Mouse (Mus musculus) cerebellum, postnatal 14 days (tissue): ENCODE measurements around the gene Tmem223.
A peak's percentile ranks its signal among the peaks of the same experiment; 100 is the strongest.
"Not testable (repeated sequence)": the region's sequence is repeated elsewhere in the genome, so short reads cannot be mapped to it uniquely, and the experiment has no call there.

Experiments
- DNase-seq, 2 experiments: peaks; one replicate each; pipeline ENCODE4 v3.0.0; 2021; ENCODE audit warnings: mixed read lengths in 2 of 2

The Tmem223 gene

DNA sequence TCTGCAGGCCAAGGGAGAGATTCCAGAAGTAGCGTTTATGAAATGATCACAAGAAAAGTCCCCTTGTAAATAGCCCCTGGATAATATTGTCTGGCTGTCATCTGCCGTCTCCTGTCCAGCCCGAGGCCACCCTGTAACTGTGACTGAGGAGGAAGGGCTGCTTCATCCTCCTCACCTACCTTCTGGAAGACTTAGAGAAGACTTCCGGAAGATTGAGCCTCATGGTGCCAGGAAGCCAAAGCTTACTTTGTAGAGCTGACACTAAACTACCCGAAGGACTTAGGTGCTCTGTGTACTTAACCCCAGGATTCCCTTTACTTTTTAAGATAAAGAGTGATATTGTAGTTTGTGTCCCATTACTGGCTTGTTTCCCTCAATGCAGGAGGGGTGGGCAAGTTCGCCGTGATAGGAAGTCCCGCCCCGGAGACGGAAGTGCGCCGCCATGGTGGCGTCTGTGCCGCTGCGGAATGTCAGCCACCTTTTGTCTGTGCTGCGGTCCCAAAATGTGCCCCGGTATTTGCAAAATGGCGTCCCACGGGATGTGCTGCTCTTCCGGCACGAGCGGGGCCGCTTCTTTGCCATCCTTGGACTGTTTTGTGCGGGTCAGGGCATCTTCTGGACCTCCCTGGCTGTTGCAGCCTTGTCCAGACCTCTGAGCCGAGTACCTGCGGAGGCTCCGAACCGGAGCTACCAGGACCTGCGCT lies at the start of gene Tmem223:
Tmem223 (plus strand) TSS at position 430 of the 704 bp plus-strand sequence.
- DNase-seq: peak; percentile 88

DNA sequence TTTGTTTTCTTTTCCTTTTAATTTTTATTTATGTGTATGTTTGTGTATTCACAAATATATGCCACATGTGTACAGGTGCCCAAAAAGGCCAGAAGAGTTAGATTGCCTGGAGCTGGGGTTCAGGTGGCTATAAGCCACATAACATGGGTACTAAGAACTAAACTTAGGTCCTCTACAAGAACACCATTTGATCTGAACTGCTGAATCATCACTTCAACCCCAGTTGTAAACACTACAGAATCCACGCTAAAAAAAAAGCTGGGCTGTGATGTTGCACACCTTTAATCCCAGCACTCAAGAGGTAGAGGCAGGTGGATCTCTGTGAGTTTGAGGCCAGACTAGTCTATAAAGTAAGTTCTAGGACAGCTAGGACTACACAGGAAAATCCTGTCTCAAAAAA lies 49.4 kb upstream of the Tmem223 start:
- no peak for DNase-seq

DNA sequence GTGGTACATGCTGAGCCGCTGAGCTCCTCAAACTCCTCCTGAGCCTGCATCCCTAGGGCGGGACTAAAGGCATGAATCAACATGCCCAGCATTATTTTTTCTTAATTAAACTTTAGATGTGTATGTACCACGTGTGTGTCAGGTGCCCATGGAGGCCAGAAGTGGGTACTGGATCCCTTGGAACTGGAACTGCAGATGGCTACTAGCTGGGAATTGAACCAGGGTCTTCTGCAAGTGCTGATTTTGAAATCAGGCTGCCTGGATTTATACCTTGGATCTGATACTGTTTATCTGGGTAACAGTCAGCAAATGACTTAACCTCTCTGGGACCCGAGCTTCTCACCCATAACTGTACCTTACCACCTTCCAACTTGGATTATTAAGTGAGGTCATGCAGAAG lies 48.8 kb upstream of the Tmem223 start:
- no peak for DNase-seq

DNA sequence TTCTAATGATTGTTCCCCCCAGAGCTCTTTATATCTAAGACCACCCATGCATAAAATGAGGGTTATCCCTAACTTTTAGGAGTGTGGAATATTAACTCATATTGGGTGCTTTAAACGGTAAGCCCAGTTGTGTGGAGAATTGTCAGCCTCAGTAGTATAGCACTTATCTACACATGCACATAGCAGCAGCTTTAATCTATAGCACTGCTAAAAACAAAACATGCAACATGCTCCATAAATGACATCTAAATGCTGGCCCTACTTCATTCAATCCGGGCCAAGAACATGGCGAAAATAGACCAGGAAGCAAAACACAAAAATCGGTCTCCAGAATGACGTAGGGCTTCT lies 48.3 kb upstream of the Tmem223 start:
- no peak for DNase-seq

DNA sequence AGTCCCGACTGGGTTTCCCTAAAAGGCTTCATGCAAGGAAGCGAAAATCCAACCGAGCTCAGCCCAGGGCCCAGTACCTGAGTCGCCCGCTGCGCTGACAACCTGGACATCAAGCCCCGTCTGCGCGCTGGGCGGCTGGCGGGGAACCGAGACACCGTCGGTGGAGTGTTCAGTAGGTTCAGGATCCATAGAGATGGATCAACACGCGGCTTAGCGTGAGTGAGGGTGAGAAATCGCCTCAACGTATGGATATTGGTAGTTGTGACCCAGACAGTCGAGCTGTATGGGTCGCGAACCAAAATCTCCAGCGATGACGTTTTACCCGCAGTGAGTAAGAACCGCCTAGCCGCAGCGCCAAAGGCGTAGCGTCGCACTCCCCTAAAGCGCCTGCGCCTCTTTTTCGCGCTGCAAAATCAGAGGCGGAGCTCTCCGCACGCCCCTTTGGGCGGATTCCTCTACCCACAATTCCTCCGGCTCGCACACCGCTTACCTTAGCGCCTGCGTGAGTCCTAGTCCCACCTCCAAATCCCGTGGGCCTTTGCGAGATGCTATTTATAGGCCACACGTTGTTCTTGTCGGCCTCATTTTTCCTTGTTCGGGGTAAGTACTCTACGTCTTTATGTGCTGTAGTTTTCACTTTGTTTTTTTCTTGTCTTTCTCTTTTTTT lies 47.8 kb upstream of the Tmem223 start, which contains the start of gene Slc3a2:
Slc3a2 (minus strand) TSS at position 463 of the 667 bp plus-strand sequence.
- DNase-seq: peak; percentile 94 to 96

DNA sequence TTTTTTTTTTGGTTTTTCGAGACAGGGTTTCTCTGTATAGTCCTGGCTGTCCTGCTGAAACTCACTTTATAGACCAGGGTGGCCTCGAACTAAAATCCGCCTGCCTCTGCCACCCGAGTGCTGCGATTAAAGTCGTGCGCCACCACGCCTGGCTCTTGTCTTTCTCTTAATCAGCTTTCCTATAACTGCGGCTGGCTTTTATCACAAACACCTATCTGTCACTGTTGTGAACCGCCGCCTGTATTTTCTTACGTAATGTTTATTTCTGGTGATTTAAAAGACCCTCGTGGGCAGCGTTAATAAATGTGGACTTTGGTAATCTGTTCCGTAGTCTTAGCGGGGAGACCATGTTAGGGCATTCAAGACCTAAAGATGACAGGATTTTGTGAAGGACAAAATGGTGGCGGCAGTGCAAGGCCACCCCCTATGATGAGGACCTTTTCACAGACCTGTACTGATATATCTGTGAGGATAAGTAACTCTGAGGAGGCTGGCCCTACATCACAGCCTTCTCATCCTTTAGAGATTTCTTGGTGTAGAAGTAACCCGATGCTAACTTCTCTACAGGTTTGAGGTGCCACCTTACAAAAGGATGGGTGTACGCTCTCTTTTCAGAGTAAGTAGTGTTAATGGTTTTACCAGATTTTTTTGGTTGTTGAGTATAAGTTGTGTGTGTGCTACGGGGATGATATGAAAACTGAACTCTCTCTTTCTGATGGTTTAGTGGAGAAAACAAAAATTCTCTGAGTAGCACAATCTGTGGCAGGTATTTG lies 47.0 kb upstream of the Tmem223 start:
- peak; percentile 32 to 41 for DNase-seq

DNA sequence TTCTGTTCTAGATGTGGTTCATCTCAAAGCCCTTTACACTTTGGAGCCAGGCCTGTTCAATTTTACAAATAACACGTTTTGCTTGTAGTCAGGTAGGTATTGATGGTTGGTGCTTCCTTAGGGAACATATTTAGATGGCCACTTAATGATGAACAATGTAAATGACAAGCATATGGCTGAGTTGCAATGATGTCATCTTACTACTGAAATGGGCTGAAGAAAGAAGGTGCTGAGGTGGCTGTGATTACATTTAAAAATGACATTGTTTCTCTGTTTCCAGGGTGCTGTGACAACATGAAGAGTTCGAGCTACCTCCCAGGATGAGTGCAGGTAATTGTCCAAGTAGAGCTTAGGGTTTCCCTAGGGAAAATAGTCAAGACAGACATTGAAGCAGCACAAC lies 46.4 kb upstream of the Tmem223 start:
- DNase-seq: no peak

DNA sequence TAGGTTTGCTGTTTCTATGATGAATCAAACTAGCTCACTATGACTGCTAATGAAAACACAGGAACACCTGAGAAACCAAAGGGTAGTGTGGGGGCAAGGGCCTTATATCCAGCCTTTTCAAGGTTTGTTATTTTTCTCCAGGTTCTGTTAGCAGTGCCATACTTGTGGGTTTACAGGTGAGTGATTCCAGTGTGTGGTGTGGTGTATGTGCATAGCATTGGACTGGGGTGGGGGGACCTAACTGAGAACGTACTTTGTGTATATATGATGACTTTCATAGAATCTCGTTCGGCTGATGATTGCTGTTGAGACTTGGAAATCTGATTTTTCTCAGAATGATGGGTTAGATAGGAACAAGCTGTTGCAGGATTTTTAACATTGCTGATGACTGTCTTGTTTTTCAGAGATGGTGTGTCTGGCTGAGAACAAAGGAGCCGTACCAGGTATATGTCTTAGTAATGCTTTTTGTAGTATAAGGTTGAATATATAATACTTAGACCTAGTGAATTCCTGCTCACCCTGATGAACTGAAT lies 45.6 kb upstream of the Tmem223 start:
- no peak for DNase-seq

DNA sequence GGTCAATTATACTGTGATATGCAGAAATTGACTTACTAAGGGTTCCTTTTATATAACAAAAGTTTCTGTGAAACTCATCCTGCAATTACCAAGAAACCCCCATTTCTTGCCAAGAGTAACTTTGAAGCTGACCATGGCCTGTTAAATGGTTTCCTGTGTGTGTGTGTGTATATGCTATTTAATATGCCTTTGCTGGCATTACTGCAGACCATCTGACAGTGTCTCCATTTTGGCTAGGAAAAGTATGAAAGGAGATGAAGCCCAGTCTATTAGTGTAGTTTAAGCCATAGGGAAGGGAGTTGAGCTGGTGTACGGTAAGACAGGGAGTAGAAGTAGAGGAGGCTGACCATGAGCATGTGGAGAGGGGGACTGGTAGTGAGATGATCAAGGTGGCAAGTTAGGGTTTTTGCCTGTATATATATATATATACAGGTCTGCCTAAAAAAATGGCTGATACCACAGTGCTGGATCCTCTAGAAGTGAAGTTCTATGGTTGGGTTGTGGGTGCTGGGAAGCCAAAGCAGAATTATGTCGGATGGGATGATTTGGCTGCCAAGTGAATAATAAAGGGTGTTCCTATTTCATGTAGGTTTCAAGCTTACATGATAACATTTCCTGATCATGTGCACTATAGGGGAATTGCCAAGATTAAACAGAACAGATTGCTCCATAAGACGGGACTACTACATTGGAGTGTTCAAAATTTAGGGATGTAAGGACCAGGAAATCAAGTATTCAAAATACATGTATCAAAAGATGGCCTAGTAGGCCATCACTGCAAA lies 44.0 kb upstream of the Tmem223 start:
- no peak for DNase-seq

DNA sequence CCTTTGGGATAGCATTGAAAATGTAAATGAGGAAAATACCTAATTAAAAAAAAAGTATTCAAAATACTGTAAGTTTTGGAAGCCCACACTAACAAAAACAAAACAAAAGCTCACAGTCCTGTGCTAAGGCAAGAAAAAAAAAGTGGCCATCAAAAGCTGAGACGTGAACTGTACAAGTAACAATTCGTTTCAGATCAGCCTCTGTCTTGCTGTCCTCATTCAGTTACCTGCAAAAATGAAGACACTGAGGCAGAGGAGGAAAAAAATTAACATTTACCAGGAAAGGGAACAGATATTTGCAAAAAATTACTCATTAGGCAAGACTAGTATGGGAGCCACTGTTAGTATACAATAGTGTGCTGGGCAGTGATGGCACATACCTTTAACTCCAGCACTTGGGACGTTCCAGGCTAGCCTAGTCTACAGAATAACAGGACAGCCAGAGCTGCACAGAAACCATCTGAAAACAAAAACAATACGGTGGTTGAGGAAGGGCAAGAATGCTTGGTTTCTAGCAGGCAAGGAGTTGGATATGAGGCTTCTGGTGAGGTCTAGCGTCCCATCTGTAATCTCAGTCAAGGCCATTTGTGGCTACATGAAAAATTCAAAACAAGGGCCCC lies 43.2 kb upstream of the Tmem223 start:
- no peak for DNase-seq

DNA sequence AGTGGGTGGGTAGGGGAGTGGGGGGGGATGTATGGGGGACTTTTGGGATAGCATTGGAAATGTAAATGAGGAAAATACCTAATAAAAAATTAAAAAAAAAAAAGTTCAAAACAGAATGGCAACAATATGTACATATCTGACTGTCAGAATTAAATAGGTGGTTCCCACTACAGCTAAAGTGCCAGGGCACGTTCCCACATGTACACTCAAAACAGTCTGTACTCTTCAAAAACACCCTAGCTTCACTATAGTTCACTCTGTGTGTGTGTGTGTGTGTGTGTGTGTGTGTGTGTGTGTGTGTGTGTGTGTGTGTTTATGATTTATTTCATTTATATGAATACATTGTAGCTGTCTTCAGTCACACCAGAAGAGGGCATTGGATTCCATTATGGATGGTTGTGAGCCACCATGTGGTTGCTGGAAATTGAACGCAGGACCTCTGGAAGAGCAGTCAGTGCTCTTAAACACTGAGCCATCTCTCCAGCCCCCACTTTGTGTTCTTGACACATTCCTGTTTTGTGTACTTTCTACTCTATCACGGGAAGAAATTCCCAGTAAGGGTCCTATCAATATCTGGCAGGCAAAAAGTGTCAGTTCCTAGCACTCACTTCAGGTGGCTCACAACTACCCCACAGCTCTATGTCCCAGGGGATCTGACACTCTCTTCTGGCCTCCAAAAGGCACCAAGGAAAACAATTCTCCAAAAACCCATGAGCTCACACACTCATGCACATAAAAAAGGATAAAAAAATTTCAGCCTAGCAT lies 42.3 kb upstream of the Tmem223 start:
- DNase-seq: not testable (repeated sequence)

DNA sequence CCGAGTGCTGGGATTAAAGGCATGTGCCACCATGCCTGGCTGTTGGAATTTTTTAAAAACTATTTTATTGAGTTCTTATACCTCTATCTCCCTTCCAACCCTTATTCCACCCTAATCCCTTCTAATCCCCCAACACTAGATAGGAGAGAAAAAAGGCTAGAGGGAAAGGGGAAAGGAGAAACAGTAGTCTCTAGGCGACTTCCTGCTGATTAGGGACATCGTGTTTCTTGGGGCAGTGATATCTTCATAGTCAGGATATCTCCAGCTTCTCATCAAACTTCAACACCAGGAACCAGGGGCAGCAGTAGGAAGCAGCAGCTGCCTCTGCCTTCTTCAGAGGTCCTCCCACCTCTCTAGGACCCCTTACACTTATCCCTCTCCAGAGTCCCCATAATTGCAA lies 36.5 kb upstream of the Tmem223 start:
- DNase-seq: no peak

DNA sequence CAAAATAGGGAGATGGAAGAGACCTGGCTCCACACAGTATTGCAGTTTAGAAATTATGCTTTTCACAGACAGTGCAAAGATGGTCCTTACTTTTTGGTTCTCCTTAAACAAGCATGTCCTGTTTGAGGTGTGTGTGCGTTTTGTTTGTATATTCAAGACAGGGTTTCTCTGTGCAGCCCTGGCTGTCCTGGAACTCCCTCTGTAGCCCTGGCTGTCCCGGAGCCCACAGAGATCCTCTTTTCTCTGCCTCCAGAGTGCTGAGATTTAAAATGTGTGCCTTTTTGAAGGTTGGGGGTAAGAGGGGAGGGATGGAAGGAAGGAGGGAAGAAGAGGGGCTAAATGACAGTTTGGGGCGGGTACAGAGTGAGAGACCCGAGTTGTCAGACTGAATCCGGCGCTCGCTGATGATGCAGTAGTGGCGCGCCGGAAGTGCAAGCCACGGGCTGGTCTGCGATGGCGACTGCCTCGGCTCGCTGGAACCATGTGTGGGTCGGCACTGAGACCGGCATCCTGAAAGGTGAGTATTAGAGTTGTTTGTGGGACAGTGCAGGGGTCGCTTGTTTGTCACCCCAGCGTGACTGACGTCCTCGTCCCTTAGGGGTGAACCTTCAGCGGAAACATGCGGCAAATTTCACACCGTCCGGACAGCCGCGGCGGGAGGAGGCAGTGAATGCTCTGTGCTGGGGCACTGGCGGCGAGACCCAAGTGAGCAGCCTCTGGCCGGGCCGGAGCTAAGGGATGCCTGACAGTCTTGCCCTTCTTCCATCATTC lies 35.2 kb upstream of the Tmem223 start, which contains the start of gene Wdr74:
Wdr74 (plus strand) TSS at position 439 of the 771 bp plus-strand sequence.
- peak; percentile 95 to 96 for DNase-seq

DNA sequence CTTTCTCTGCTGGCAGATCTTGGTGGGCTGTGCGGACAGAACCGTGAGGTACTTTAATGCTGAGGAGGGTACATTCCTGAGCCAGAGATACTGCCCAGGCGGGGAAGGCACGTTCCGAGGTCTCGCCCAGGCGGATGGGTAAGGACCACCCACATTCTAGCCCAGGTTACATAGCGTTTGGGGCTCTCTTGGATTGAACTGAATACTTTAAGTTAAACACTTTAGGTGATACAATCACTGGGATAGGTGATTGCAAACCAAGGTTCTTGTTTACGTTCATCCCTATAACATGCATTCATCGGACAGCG lies 34.7 kb upstream of the Tmem223 start:
- no peak for DNase-seq

DNA sequence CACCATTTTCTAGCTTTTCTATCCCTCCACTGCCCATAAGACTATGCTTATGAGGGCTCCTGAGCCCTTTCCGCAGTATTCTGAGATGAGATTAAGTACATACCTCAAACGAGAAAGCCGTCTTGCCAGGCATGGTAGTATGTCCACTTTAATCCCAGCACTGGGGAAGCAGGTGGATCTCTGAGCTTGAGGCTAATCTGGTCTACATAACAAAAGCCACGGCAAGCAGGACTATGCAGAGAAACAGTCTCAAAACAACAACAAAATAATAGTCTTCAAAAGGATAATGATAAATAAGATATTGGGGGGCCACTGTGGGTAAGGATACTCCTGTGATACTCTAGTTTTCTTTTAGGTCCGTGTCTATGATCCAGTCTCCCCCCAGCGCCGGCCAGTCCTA lies 31.9 kb upstream of the Tmem223 start:
- no peak for DNase-seq

DNA sequence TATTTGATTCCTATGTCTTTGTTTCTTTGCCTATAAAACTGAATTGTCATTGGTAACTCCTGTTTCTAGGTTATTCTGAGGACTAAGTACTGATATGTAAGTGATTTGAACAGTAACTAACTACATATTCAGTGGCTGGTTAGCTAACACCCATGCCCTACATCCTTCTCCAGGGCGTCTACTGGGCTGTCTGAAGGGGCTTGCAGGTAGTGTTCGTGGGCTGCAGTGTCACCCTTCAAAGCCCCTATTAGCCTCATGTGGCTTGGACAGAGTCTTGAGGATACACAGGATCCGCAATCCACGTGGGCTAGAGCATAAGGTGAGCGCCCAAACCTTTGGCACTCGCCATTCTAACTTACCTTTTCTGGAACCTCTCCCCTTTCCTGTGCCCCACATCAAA lies 31.1 kb upstream of the Tmem223 start:
- DNase-seq: no peak

DNA sequence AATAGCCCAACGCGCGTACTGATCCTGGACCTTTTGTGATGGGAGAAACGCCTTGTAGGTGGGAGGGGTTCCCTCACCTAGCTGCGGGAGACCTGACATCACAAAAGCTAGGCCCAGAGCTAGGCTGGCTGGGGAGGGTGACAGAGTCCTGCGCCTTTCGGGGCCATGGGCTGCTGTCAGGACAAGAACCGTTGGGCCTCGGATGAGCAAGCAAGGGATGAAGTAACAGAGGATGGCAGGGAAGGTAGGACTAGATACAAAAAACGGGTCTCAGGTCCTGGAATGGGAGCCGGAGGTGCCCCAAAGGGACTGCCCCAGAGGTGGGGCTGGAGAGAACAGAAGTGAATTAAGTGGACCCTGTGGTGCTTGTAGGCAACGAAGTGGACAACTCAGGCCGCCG lies 30.2 kb upstream of the Tmem223 start, which contains the start of gene 1700092M07Rik:
1700092M07Rik (plus strand) TSS at position 116 of the 400 bp plus-strand sequence.
- no peak for DNase-seq

DNA sequence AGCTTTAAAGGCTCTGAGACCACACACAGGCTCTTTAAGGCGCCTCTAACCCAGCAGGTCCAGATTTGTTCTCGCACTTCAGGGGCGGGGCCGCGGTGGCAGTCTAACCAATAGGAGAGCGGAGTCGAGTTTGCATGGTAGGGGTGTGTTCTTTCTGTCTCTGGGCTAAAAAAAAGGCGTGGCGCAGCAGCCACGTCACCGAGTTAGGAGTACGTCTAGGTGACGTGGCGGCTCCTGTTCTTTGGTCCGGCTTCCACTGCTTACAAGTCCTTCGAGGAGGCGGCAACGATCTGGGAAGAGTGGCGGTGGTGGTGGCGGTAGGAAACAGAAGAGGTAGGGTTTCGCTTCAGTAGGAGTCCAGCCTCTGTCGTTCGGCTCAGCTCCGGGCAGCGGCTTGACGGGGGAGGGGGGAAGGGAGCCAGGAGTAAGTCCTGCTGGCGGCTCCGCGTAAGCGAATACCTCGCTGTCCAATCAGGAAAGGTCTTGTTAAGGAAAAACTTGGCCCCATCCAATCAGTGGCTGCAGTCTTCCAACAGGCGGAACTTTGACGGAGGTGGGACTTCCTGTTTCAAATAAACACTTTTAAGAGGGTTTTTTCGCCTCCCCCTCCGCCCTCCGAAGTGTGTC lies 29.4 kb upstream of the Tmem223 start, which contains the start of gene Stx5a:
Stx5a (plus strand) TSS at position 171 of the 627 bp plus-strand sequence.
- peak; percentile 95 to 96 for DNase-seq

DNA sequence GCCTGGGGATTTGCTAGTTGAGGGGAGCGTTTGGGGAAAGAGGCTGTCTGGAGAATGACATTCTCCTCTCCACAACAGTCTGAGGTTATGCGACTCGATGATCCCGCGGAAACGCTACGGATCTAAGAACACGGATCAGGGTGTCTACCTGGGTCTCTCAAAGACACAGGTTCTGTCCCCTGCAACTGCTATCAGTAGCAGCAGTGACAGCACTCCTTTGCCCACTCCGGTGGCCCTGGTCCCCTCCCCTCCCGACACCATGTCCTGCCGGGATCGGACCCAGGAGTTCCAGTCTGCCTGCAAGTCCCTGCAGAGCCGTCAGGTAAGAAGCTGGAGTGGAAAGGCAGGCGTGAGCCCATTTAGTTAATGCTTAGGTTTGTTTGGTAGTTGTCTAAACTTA lies 28.6 kb upstream of the Tmem223 start:
- peak in 1 of 2 experiments; percentile 27 for DNase-seq

DNA sequence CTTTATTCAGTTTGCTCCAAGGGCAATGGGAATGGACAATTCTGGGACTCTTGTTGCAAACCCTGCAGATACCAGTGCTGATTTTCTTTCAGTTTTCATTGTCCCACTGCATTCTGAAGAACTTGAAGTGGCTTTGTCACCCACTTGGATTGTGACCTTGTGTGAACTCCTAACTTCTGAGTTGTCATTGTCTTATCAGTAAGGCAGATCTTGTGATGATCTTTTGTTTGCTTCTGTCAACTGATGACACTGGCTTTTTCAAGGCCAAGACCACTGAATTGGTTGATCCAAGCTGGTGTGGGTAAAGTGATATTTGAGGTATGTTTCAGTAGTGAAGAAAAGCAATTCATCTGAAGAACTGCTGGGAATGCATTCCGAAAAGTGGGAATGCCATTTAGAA lies 25.4 kb upstream of the Tmem223 start:
- no peak for DNase-seq
